Mouse (Mus musculus): ENCODE measurements at regions not wholly inside any gene's neighbourhood (a gene's known extent, or its start where the extent isn't known, plus 50 kb on each side); places are given as distances from the start of the nearest gene placed in this dataset.

- no peak overlapping the region for H3K27ac ChIP-seq
- no peak overlapping the region for H3K4me2 ChIP-seq
- ATAC-seq (replicated peaks; ENCODE audit: low FRiP score) = no peak
- no peaks in the 10 kb centered on the region for H3K9me3 ChIP-seq (replicated peaks)
- H3K9ac ChIP-seq = no peak overlapping the region
- no peaks in the 10 kb centered on the region for H3K27me3 ChIP-seq
- H3K4me1 ChIP-seq = no peaks in the 10 kb centered on the region
- 75% methylated on average over 2 of the region's 2 CpGs for WGBS
- no peaks in the 10 kb centered on the region for H3K36me3 ChIP-seq
- H3K4me3 ChIP-seq (replicated peaks) = no peak overlapping the region
Observed at GRCm38 (mm10) chr17:51979126-51979525, 146.0 kb upstream of the Satb1 start.

- Histone ChIP-seq H3K36me3 (no peaks in the 10 kb centered on the region), H3K27ac (no peak overlapping the region), H3K9ac (no peak overlapping the region), H3K4me3 (replicated peaks) (no peak overlapping the region), H3K4me2 (no peak overlapping the region), H3K4me1 (no peaks in the 10 kb centered on the region), H3K27me3 (no peaks in the 10 kb centered on the region), H3K9me3 (replicated peaks) (no peaks in the 10 kb centered on the region)
- ATAC-seq (replicated peaks; ENCODE audit: low FRiP score) = no peak
- 53% methylated on average over 3 of the region's 3 CpGs for WGBS
Observed at GRCm38 (mm10) chr17:51971444-51971843, 138.4 kb upstream of the Satb1 start.

GRCm38 (mm10) chr17:51966573-51967284 is 133.6 kb upstream of the Satb1 start:
- Histone ChIP-seq H3K36me3 (no peaks in the 10 kb centered on the region), H3K4me1 (no peaks in the 10 kb centered on the region), H3K9ac (no peak overlapping the region), H3K4me2 (no peak overlapping the region), H3K27me3 (no peaks in the 10 kb centered on the region), H3K9me3 (replicated peaks) (no peaks in the 10 kb centered on the region), H3K27ac (no peak overlapping the region), H3K4me3 (replicated peaks) (no peak overlapping the region)
- 83% methylated on average over 11 of the region's 11 CpGs for WGBS
- no peak for ATAC-seq (replicated peaks; ENCODE audit: low FRiP score)

GRCm38 (mm10) chr17:51962529-51963110 is 129.5 kb upstream of the Satb1 start:
- Histone ChIP-seq H3K9me3 (replicated peaks) (no peaks in the 10 kb centered on the region), H3K4me1 (no peaks in the 10 kb centered on the region), H3K36me3 (no peaks in the 10 kb centered on the region), H3K27ac (no peak overlapping the region), H3K9ac (no peak overlapping the region), H3K27me3 (no peaks in the 10 kb centered on the region), H3K4me2 (no peak overlapping the region), H3K4me3 (replicated peaks) (no peak overlapping the region)
- 72% methylated on average over 12 of the region's 12 CpGs for WGBS
- no peak for ATAC-seq (replicated peaks; ENCODE audit: low FRiP score)

GRCm38 (mm10) chr17:51961337-51961736 is 128.2 kb upstream of the Satb1 start:
- ATAC-seq (replicated peaks; ENCODE audit: low FRiP score) = no peak
- no peak overlapping the region for H3K4me2 ChIP-seq
- H3K36me3 ChIP-seq = no peaks in the 10 kb centered on the region
- H3K9ac ChIP-seq = no peak overlapping the region
- H3K4me1 ChIP-seq = no peaks in the 10 kb centered on the region
- H3K27me3 ChIP-seq = no peaks in the 10 kb centered on the region
- no peaks in the 10 kb centered on the region for H3K9me3 ChIP-seq (replicated peaks)
- WGBS = 88% methylated on average over 4 of the region's 4 CpGs
- H3K27ac ChIP-seq = no peak overlapping the region
- no peak overlapping the region for H3K4me3 ChIP-seq (replicated peaks)

GRCm38 (mm10) chr17:51956275-51956674 is 123.2 kb upstream of the Satb1 start:
- 81% methylated on average over 13 of the region's 13 CpGs for WGBS
- Histone ChIP-seq H3K36me3 (no peaks in the 10 kb centered on the region), H3K9me3 (replicated peaks) (no peaks in the 10 kb centered on the region), H3K4me2 (no peak overlapping the region), H3K9ac (no peak overlapping the region), H3K4me1 (no peaks in the 10 kb centered on the region), H3K27ac (no peak overlapping the region), H3K4me3 (replicated peaks) (no peak overlapping the region), H3K27me3 (no peaks in the 10 kb centered on the region)
- ATAC-seq (replicated peaks; ENCODE audit: low FRiP score) = 0 out of 2 replicates have a peak, but pooled peaks have one; percentile 46

- 85% methylated on average over 5 of the region's 5 CpGs for WGBS
- Histone ChIP-seq H3K9ac (no peak overlapping the region), H3K27ac (no peak overlapping the region), H3K4me2 (no peak overlapping the region), H3K9me3 (replicated peaks) (no peaks in the 10 kb centered on the region), H3K4me3 (replicated peaks) (no peak overlapping the region), H3K4me1 (no peaks in the 10 kb centered on the region), H3K27me3 (no peaks in the 10 kb centered on the region), H3K36me3 (no peaks in the 10 kb centered on the region)
- ATAC-seq (replicated peaks; ENCODE audit: low FRiP score) = no peak
Observed at GRCm38 (mm10) chr17:51937707-51938106, 104.6 kb upstream of the Satb1 start.

GRCm38 (mm10) chr17:51936071-51936470 is 103.0 kb upstream of the Satb1 start:
- WGBS = 67% methylated on average over 5 of the region's 5 CpGs
- no peak for ATAC-seq (replicated peaks; ENCODE audit: low FRiP score)

GRCm38 (mm10) chr17:51926392-51926791 is 93.3 kb upstream of the Satb1 start:
- no peak for ATAC-seq (replicated peaks; ENCODE audit: low FRiP score)
- H3K9ac ChIP-seq = no peak overlapping the region
- no peaks in the 10 kb centered on the region for H3K36me3 ChIP-seq
- no peaks in the 10 kb centered on the region for H3K9me3 ChIP-seq (replicated peaks)
- H3K27me3 ChIP-seq = no peaks in the 10 kb centered on the region
- 84% methylated on average over 3 of the region's 3 CpGs for WGBS
- H3K4me2 ChIP-seq = no peak overlapping the region
- no peaks in the 10 kb centered on the region for H3K4me1 ChIP-seq
- H3K27ac ChIP-seq = no peak overlapping the region
- H3K4me3 ChIP-seq (replicated peaks) = no peak overlapping the region

More at GRCm38 (mm10) chr17:51936071-51936470, 103.0 kb upstream of the Satb1 start:
- Histone ChIP-seq H3K27me3 (no peaks in the 10 kb centered on the region), H3K4me1 (no peaks in the 10 kb centered on the region), H3K36me3 (no peaks in the 10 kb centered on the region), H3K9ac (no peak overlapping the region), H3K9me3 (replicated peaks) (no peaks in the 10 kb centered on the region), H3K27ac (no peak overlapping the region), H3K4me2 (no peak overlapping the region), H3K4me3 (replicated peaks) (no peak overlapping the region)

- H3K36me3 ChIP-seq = no peaks in the 10 kb centered on the region
- no peaks in the 10 kb centered on the region for H3K4me1 ChIP-seq
- 73% methylated on average over 4 of the region's 4 CpGs for WGBS
- H3K4me3 ChIP-seq (replicated peaks) = no peak overlapping the region
- H3K27me3 ChIP-seq = no peaks in the 10 kb centered on the region
- no peaks in the 10 kb centered on the region for H3K9me3 ChIP-seq (replicated peaks)
- H3K27ac ChIP-seq = no peak overlapping the region
- no peak overlapping the region for H3K9ac ChIP-seq
- no peak for ATAC-seq (replicated peaks; ENCODE audit: low FRiP score)
- no peak overlapping the region for H3K4me2 ChIP-seq
Observed at GRCm38 (mm10) chr17:51907031-51907430, 73.9 kb upstream of the Satb1 start.

GRCm38 (mm10) chr17:51906418-51906817 is 73.3 kb upstream of the Satb1 start:
- H3K9ac ChIP-seq = no peak overlapping the region
- no peak overlapping the region for H3K4me2 ChIP-seq
- H3K9me3 ChIP-seq (replicated peaks) = no peaks in the 10 kb centered on the region
- H3K4me3 ChIP-seq (replicated peaks) = no peak overlapping the region
- H3K27ac ChIP-seq = no peak overlapping the region
- WGBS = 84% methylated on average over 4 of the region's 4 CpGs
- H3K4me1 ChIP-seq = no peaks in the 10 kb centered on the region
- H3K36me3 ChIP-seq = no peaks in the 10 kb centered on the region
- ATAC-seq (replicated peaks; ENCODE audit: low FRiP score) = no peak
- H3K27me3 ChIP-seq = no peaks in the 10 kb centered on the region

GRCm38 (mm10) chr17:51903885-51904284 is 70.8 kb upstream of the Satb1 start:
- Histone ChIP-seq H3K4me3 (replicated peaks) (no peak overlapping the region), H3K36me3 (no peaks in the 10 kb centered on the region), H3K9ac (no peak overlapping the region), H3K9me3 (replicated peaks) (no peaks in the 10 kb centered on the region), H3K4me2 (no peak overlapping the region), H3K4me1 (no peaks in the 10 kb centered on the region), H3K27ac (no peak overlapping the region), H3K27me3 (no peaks in the 10 kb centered on the region)
- ATAC-seq (replicated peaks; ENCODE audit: low FRiP score) = no peak
- 56% methylated on average over 3 of the region's 3 CpGs for WGBS

- H3K4me1 ChIP-seq = no peaks in the 10 kb centered on the region
- H3K4me3 ChIP-seq (replicated peaks) = no peak overlapping the region
- 74% methylated on average over 2 of the region's 2 CpGs for WGBS
- no peak overlapping the region for H3K27ac ChIP-seq
- H3K9me3 ChIP-seq (replicated peaks) = no peaks in the 10 kb centered on the region
- no peak overlapping the region for H3K4me2 ChIP-seq
- no peaks in the 10 kb centered on the region for H3K36me3 ChIP-seq
- no peaks in the 10 kb centered on the region for H3K27me3 ChIP-seq
- ATAC-seq (replicated peaks; ENCODE audit: low FRiP score) = no peak
- H3K9ac ChIP-seq = no peak overlapping the region
Observed at GRCm38 (mm10) chr17:51899376-51899775, 66.3 kb upstream of the Satb1 start.
